Mouse (Mus musculus): ENCODE data around the gene Upk3a. TPM values are rescaled to one million over a fixed set of nuclear protein-coding genes. Genes with fewer than 3 reads are reported as not detected.
A peak's percentile ranks its signal among the peaks of the same experiment; 100 is the strongest.

Gene Upk3a
- polyA plus RNA-seq, 1 experiment from 2014 or later = 8.5 TPM

GRCm38 (mm10) chr15:84987020-84987815, 29.7 kb upstream of the Upk3a start:
- ATAC-seq (ENCODE audit: borderline replicate concordance, extremely low read depth, low FRiP score, low TSS enrichment) = peak; percentile 48; the same call in 1 of the 2 replicates
- H3K9ac ChIP-seq = peak overlapping the region; percentile 78
- 0% methylated on average over 42 of the region's 53 CpGs for WGBS

DNA sequence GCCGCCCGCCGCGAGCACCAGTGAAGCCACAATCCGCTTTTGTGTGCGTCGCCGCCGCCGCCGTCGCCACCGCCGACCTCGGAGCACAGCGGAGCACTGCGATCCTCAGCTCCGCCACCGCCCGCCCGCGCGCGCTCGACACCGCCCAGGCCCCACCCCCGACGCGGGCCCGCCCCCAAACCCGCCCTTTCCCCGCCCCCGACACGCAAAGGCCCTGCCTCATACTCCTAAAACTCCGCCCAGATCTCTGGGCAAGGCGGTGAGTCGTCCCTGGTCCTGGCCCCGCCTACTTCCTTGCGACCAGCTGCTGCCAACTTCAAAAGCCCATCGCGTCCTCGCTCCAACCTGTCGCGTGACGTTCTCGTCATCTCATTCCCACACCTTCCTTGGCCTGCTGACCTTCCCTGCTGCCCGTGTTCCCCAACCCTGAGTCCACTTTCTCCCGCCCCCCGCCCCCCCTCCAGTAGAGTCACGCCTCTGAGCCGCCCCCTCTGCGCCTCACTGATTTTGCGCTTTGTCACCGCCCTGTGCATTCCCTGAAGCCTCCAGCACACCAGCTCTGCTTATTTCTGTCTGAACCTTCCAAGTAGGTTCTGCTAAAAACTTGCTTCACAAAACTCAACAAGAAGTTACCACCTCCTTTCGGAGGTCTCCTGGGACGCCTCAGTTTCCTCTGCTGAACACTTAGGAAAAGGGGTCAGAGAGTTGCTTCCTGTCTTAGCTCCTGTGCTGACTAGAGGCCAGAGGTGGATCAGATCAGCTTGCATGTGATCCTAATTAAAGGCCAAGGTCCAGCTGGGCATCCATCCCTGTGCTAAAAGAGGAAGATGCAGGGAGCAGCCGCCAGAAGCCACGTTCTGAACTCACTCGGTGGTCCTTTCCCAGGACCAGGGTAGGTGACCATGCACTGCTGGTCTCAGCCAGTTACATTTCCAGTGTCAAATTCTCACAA, 28.8 kb upstream of the Upk3a start, which contains the start of gene 5031439G07Rik:
TSS of gene 5031439G07Rik (minus strand) at position 678 of the 952 bp plus-strand sequence.
- H3K36me3 ChIP-seq = no peaks in the 10 kb centered on the region
- H3K9ac ChIP-seq = peak within 1 kb of the TSS; percentile 78
- H3K27me3 ChIP-seq = no peaks in the 10 kb centered on the region
- WGBS = 2% methylated on average over 38 of the region's 59 CpGs
- H3K9me3 ChIP-seq = no peaks in the 10 kb centered on the region
- peak within 1 kb of the TSS; percentile 73 for H3K4me3 ChIP-seq
- peak within 1 kb of the TSS; percentile 85 for H3K4me2 ChIP-seq
- H3K4me1 ChIP-seq = peaks cover 15% of the 10 kb centered on the region
- H3K27ac ChIP-seq = peak within 1 kb of the TSS; percentile 29
- peak; percentile 92 for ATAC-seq (ENCODE audit: borderline replicate concordance, extremely low read depth, low FRiP score, low TSS enrichment)

More at GRCm38 (mm10) chr15:84987020-84987815, 29.7 kb upstream of the Upk3a start:
- Histone ChIP-seq H3K9me3 (no peaks in the 10 kb centered on the region), H3K27me3 (no peaks in the 10 kb centered on the region), H3K27ac (peak overlapping the region; percentile 18; the same call in 1 of the 2 replicates), H3K36me3 (no peaks in the 10 kb centered on the region), H3K4me3 (peak overlapping the region; percentile 73), H3K4me2 (peak overlapping the region; percentile 85), H3K4me1 (peaks cover 17% of the 10 kb centered on the region)

DNA sequence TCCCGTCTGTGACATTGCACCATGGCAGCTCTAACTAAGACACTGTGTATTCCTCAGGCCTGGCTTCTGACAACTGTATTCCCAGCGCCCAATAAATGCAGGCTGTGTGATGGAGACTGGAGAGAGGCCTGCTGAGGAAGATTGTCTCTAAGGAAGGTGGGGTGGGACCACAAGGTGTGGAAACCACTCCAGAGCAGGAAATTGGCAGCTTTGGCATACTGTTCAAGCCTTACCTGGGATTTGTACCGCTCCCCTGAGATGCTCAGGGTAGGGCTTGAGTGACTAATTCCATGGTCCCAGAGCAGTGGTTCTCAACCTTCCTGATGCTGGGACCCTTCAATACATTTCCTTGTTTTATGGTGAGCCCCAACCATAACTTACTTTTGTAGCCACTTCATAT, 27.8 kb upstream of the Upk3a start:
- 66% methylated on average over 3 of the region's 3 CpGs for WGBS
- H3K4me1 ChIP-seq = peaks cover 15% of the 10 kb centered on the region
- H3K36me3 ChIP-seq = no peaks in the 10 kb centered on the region
- H3K4me2 ChIP-seq = no peak overlapping the region
- H3K27me3 ChIP-seq = no peaks in the 10 kb centered on the region
- H3K9ac ChIP-seq = no peak overlapping the region
- H3K4me3 ChIP-seq = no peak overlapping the region
- no peak for ATAC-seq (ENCODE audit: borderline replicate concordance, extremely low read depth, low FRiP score, low TSS enrichment)
- no peaks in the 10 kb centered on the region for H3K9me3 ChIP-seq
- H3K27ac ChIP-seq = no peak overlapping the region

DNA sequence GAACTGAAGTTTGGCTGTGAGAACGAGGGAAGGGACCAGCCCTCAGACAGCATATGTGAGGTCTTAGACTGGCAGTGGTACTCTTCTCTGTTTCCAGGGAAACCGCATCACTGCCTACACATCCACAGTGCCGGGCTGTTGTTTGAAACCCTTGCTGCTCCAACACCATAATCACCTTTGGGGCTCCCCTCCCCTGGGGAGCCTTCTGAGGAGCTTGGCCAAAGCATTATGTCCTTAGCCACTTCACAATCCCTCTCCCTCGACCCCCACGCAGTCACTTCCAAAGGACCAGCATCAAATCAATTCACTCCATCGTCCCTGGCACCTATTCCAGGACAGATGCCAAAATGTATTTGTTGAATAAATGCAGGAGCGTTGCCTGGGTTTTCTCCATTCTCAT, 27.2 kb upstream of the Upk3a start:
- Histone ChIP-seq H3K27me3 (no peaks in the 10 kb centered on the region), H3K27ac (no peak overlapping the region), H3K4me1 (peaks cover 15% of the 10 kb centered on the region), H3K36me3 (no peaks in the 10 kb centered on the region), H3K9ac (no peak overlapping the region), H3K9me3 (no peaks in the 10 kb centered on the region), H3K4me2 (no peak overlapping the region), H3K4me3 (no peak overlapping the region)
- WGBS = 65% methylated on average over 7 of the region's 7 CpGs
- no peak for ATAC-seq (ENCODE audit: borderline replicate concordance, extremely low read depth, low FRiP score, low TSS enrichment)

GRCm38 (mm10) chr15:84994498-84994897, 22.4 kb upstream of the Upk3a start:
- no peaks in the 10 kb centered on the region for H3K9me3 ChIP-seq
- H3K4me1 ChIP-seq = no peaks in the 10 kb centered on the region
- H3K27me3 ChIP-seq = no peaks in the 10 kb centered on the region
- H3K9ac ChIP-seq = no peak overlapping the region
- H3K4me2 ChIP-seq = no peak overlapping the region
- 17% methylated on average over 6 of the region's 6 CpGs for WGBS
- no peak overlapping the region for H3K4me3 ChIP-seq
- no peaks in the 10 kb centered on the region for H3K36me3 ChIP-seq
- H3K27ac ChIP-seq = no peak overlapping the region
- no peak for ATAC-seq (ENCODE audit: borderline replicate concordance, extremely low read depth, low FRiP score, low TSS enrichment)

- H3K4me3 ChIP-seq = no peak overlapping the region
- ATAC-seq (ENCODE audit: borderline replicate concordance, extremely low read depth, low FRiP score, low TSS enrichment) = no peak
- H3K27ac ChIP-seq = no peak overlapping the region
- no peaks in the 10 kb centered on the region for H3K9me3 ChIP-seq
- H3K4me2 ChIP-seq = no peak overlapping the region
- no peaks in the 10 kb centered on the region for H3K36me3 ChIP-seq
- no peaks in the 10 kb centered on the region for H3K27me3 ChIP-seq
- H3K4me1 ChIP-seq = no peaks in the 10 kb centered on the region
- H3K9ac ChIP-seq = no peak overlapping the region
- 35% methylated on average over 6 of the region's 6 CpGs for WGBS
These were observed 21.9 kb upstream of the Upk3a start for GRCm38 (mm10) chr15:84995041-84995440.

DNA sequence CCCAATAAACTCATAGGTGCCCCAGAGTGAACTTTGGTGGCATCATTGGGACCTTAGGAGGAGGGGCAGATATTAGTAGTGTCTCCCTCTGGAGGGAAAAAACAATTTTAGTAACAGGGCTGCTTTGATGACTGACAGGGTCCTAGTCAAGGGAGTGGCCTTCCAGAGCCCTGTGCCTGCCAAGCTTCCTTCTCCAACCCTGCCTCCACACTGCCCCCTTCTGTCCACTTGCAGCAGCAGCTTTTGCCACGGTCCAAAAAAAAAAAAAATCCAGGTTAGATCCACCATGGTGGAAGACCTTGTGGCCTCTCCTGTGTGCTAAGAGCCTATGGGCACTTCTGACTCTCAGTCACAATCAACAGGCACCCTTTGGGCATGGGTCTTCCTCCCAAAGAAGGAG, 21.0 kb upstream of the Upk3a start:
- Histone ChIP-seq H3K9me3 (no peaks in the 10 kb centered on the region), H3K27me3 (no peaks in the 10 kb centered on the region), H3K4me3 (no peak overlapping the region), H3K4me1 (no peaks in the 10 kb centered on the region), H3K36me3 (no peaks in the 10 kb centered on the region), H3K9ac (no peak overlapping the region), H3K4me2 (no peak overlapping the region), H3K27ac (no peak overlapping the region)
- WGBS = 20% methylated on average over 1 of the region's 1 CpGs
- ATAC-seq (ENCODE audit: borderline replicate concordance, extremely low read depth, low FRiP score, low TSS enrichment) = no peak

GRCm38 (mm10) chr15:84997768-84998454, 19.0 kb upstream of the Upk3a start:
- H3K27me3 ChIP-seq = no peaks in the 10 kb centered on the region
- WGBS = 55% methylated on average over 14 of the region's 14 CpGs
- no peaks in the 10 kb centered on the region for H3K4me1 ChIP-seq
- H3K9ac ChIP-seq = no peak overlapping the region
- no peak for ATAC-seq (ENCODE audit: borderline replicate concordance, extremely low read depth, low FRiP score, low TSS enrichment)
- no peak overlapping the region for H3K4me2 ChIP-seq
- no peaks in the 10 kb centered on the region for H3K9me3 ChIP-seq
- H3K4me3 ChIP-seq = no peak overlapping the region
- H3K27ac ChIP-seq = no peak overlapping the region
- H3K36me3 ChIP-seq = no peaks in the 10 kb centered on the region

DNA sequence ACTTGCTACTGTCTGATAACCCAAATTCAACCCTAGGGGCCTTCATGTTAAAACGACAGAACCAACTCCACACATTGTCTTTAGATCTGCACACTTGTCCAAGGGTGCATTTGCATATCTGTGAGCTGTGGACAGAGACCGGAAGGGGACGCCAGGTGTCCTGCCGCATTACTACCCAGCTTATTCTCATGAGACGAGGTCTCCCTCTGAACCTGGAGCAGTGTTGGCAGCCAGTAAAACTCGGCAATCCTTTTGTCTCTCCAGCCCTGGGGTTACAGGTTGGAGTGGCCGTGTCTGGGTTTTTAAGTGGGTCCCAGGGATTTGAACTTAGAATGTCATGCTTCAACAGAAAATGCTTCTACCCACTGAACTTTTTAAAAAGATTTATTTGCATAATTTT, 17.0 kb upstream of the Upk3a start:
- no peak overlapping the region for H3K27ac ChIP-seq
- no peak for ATAC-seq (ENCODE audit: borderline replicate concordance, extremely low read depth, low FRiP score, low TSS enrichment)
- H3K9me3 ChIP-seq = no peaks in the 10 kb centered on the region
- H3K36me3 ChIP-seq = no peaks in the 10 kb centered on the region
- WGBS = 66% methylated on average over 7 of the region's 7 CpGs
- H3K4me2 ChIP-seq = no peak overlapping the region
- no peaks in the 10 kb centered on the region for H3K4me1 ChIP-seq
- no peak overlapping the region for H3K9ac ChIP-seq
- no peaks in the 10 kb centered on the region for H3K27me3 ChIP-seq
- no peak overlapping the region for H3K4me3 ChIP-seq

DNA sequence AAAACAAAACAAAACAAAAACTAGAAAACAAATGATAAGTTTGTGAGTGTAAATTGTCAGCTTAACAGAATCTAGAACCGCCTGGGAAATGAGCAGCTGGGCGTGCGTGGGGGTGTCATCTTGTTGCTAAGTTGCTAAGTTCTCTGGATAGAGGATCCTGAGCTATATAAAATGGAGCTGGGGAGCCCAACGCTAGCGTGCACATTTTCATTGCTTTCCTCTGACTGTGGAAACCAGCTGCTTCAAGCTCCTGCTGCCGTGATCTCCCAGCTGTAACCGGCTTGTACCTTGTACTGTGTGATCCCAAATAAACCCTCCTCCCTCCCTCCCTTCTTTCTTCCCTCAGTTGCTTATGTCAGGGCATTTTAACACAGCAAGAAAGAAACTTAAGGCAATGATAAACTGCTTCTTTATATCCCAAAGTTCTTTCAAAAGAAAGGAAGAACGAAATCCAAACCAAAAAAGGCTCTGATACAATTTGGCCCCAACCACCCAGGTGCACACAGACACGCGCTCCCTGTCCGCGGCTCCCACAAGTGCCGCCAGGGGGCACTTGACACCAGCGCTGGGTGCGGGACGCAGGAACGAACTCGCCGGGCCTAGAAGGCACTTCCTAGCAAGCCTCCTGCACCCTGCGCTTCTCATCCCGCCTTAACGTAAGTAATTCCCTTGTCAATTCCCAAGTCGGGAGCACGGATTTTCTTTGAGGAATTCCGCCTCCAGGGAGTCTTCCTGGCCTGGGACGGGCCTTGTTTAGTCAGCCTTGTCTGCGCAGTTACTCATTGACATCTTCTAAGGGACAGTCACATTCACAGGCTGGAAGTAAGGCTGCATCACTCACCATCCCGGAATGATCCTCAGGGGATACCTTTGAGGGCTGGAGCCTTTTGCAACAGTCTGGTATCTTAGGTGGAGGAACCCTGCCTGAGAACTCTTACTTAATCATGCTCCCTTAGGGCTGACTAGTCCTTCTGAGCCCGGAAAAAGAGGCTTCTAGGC, 15.7 kb upstream of the Upk3a start:
- Histone ChIP-seq H3K27ac (no peak overlapping the region), H3K9ac (no peak overlapping the region), H3K9me3 (no peaks in the 10 kb centered on the region), H3K4me3 (no peak overlapping the region), H3K4me1 (no peaks in the 10 kb centered on the region), H3K4me2 (no peak overlapping the region), H3K36me3 (no peaks in the 10 kb centered on the region), H3K27me3 (no peaks in the 10 kb centered on the region)
- peak; percentile 76; the same call in 1 of the 2 replicates for ATAC-seq (ENCODE audit: borderline replicate concordance, extremely low read depth, low FRiP score, low TSS enrichment)
- WGBS = 20% methylated on average over 29 of the region's 29 CpGs

All from lung, embryonic 15.5 days (tissue).